Mouse (Mus musculus) heart, postnatal 14 days (tissue): ENCODE results near the gene Pknox2. TPM values are rescaled to one million over a fixed set of nuclear protein-coding genes. Genes with fewer than 3 reads are reported as not detected.

ENCODE experiments used
- DNase-seq, 2 experiments: peaks; one replicate each; pipeline ENCODE4 v3.0.0; 2021 to 2022
- intact Hi-C: fragments of 180-260 bp; cut with DNase I; formaldehyde crosslinking; loops from one replicate; pipeline ENCODE4 v1.15.1; 2025
- total RNA-seq, 2 experiments: library from RNA; stranded (reverse); gene quantifications; 2 replicates each; pipeline ENCODE4 v1.2.3; 2021

Gene Pknox2
- total RNA-seq, 2 experiments from 2014 or later, result 3.7 to 6.0 TPM

- DNase-seq, result peak in 1 of 2 experiments; percentile 12
- intact Hi-C loops, result no loop called here
Observed at GRCm38 (mm10) chr9:37016165-37016564, 131.0 kb downstream of the Pknox2 start.

GRCm38 (mm10) chr9:37013565-37013964, 133.6 kb downstream of the Pknox2 start:
- peak in 1 of 2 experiments; percentile 22 for DNase-seq
- intact Hi-C loops, result no loop called here

GRCm38 (mm10) chr9:37008090-37008489, 139.1 kb downstream of the Pknox2 start:
- no peak for DNase-seq
- intact Hi-C loops, result no loop called here

- intact Hi-C loops, result no loop called here
Observed at GRCm38 (mm10) chr9:37004676-37005075, 142.5 kb downstream of the Pknox2 start.

GRCm38 (mm10) chr9:37001935-37002535, 145.2 kb downstream of the Pknox2 start:
- DNase-seq, result no peak
- intact Hi-C loops, result no loop called here

More at GRCm38 (mm10) chr9:37004676-37005075, 142.5 kb downstream of the Pknox2 start:
- no peak for DNase-seq

- intact Hi-C loops, result no loop called here
- DNase-seq, result no peak
Observed at GRCm38 (mm10) chr9:36999393-36999792, 147.8 kb downstream of the Pknox2 start.

- intact Hi-C loops, result no loop called here
- no peak for DNase-seq
Observed at GRCm38 (mm10) chr9:36990626-36991368, 156.4 kb downstream of the Pknox2 start.

- no peak for DNase-seq
Observed at GRCm38 (mm10) chr9:36989991-36990390, 157.2 kb downstream of the Pknox2 start.

GRCm38 (mm10) chr9:36985233-36985632, 162.0 kb downstream of the Pknox2 start:
- intact Hi-C loops, result no loop called here
- no peak for DNase-seq

More at GRCm38 (mm10) chr9:36989991-36990390, 157.2 kb downstream of the Pknox2 start:
- intact Hi-C loops, result no loop called here

GRCm38 (mm10) chr9:36976596-36977362, 170.4 kb downstream of the Pknox2 start:
- no peak for DNase-seq
- intact Hi-C loops, result no loop called here

- intact Hi-C loops, result loop anchor here (5.0 kb wide), 1 partner anchor 139 kb away; no protein-coding TSS in a partner anchor
- DNase-seq, result peak; percentile 16 to 28
Observed at GRCm38 (mm10) chr9:36973486-36974227, 173.6 kb downstream of the Pknox2 start.

GRCm38 (mm10) chr9:36972089-36972488, 175.1 kb downstream of the Pknox2 start:
- intact Hi-C loops, result loop anchor here (5.0 kb wide), 1 partner anchor 140 kb away; no protein-coding TSS in a partner anchor

GRCm38 (mm10) chr9:36971066-36971465, 176.1 kb downstream of the Pknox2 start:
- DNase-seq, result no peak
- intact Hi-C loops, result loop anchor here (1.0 to 5.0 kb wide), 3 partner anchors 141 to 260 kb away; partner anchors contain the start of gene Pknox2

More at GRCm38 (mm10) chr9:36972089-36972488, 175.1 kb downstream of the Pknox2 start:
- no peak for DNase-seq

- DNase-seq, result peak; percentile 82 to 92
- intact Hi-C loops, result loop anchor here (1.0 to 5.0 kb wide), 3 partner anchors 142 to 260 kb away; partner anchors contain the start of gene Pknox2
Observed at GRCm38 (mm10) chr9:36970651-36971050, 176.6 kb downstream of the Pknox2 start.

GRCm38 (mm10) chr9:36969131-36969530, 178.1 kb downstream of the Pknox2 start:
- intact Hi-C loops, result loop anchor here (2.0 to 5.0 kb wide), 3 partner anchors 52 to 358 kb away; no protein-coding TSS in a partner anchor
- no peak for DNase-seq

GRCm38 (mm10) chr9:36968713-36969112, 178.5 kb downstream of the Pknox2 start:
- peak; percentile 40 to 63 for DNase-seq
- intact Hi-C loops, result loop anchor here (2.0 to 5.0 kb wide), 3 partner anchors 52 to 359 kb away; no protein-coding TSS in a partner anchor

GRCm38 (mm10) chr9:36968236-36968635, 179.0 kb downstream of the Pknox2 start:
- intact Hi-C loops, result loop anchor here (2.0 to 5.0 kb wide), 3 partner anchors 51 to 359 kb away; no protein-coding TSS in a partner anchor
- no peak for DNase-seq

GRCm38 (mm10) chr9:36965720-36966119, 181.5 kb downstream of the Pknox2 start:
- intact Hi-C loops, result loop anchor here (5.0 kb wide), 1 partner anchor 362 kb away; no protein-coding TSS in a partner anchor
- peak; percentile 27 to 46 for DNase-seq

GRCm38 (mm10) chr9:36964230-36964629, 183.0 kb downstream of the Pknox2 start:
- no peak for DNase-seq
- intact Hi-C loops, result no loop called here

- intact Hi-C loops, result no loop called here
- no peak for DNase-seq
Observed at GRCm38 (mm10) chr9:36963512-36963911, 183.7 kb downstream of the Pknox2 start.
